Mouse (Mus musculus) layer of hippocampus, postnatal 10 days (tissue): ENCODE measurements around the gene Olfr1160. TPM values are rescaled to one million over a fixed set of nuclear protein-coding genes. Genes with fewer than 3 reads are reported as not detected.
"Not testable (repeated sequence)": the region's sequence is repeated elsewhere in the genome, so short reads cannot be mapped to it uniquely, and the experiment has no call there.

Experiments used
- DNase-seq, 2 experiments: peaks; one replicate each; pipeline ENCODE4 v3.0.0; 2021; ENCODE audit warnings: low spot score in 2 of 2
- long read RNA-seq: library from polyadenylated mRNA; stranded (forward); transcript quantifications from one replicate; pipeline ENCODE4 v2.0.0, GENCODE M21; 2023
- total RNA-seq, 2 experiments: library from RNA; stranded (reverse); gene quantifications; 2 replicates each; pipeline ENCODE4 v1.2.3; 2021

Olfr1160 gene
- not detected for total RNA-seq
- long read RNA-seq, result 0 reads

DNA sequence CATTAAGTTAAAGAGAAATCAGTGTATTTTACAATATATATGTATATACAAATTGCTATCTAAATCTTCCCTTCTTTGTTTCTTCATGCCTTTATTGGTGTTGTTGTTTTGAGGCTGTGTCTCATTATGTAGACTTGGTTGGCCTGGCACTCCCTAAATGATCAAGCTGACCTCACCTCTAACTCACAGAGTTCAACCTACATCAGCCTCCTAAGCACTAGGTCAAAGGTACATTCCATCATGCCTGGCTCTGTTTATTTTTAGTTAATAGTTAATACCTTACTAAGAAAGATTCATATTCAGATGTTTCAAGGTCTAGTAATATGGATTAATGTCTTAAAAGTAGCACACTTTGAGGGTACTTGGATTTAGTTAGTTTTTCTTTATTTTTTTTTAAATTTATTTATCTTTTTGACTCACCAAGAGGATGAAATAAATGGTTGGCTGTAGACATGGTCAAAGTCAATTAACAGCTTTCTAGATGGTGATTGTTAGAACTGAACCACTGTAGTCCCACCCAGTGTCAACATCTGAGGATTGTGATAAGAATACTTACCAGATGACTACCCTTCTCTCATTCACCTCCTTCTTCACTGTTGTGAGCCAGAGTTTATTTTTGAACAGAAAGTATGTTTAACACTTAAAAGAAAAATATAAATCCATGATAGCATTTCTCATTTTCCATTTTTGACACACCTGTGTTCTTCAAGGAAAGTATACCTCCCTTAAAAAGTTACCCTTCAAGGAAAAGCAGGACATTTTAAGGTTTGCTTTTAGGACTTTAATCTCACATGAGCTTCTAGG is at the start of gene Olfr1160:
Gene Olfr1160 (minus strand): TSS at position 754 of the 804 bp plus-strand sequence.
- DNase-seq, result no peak

DNA sequence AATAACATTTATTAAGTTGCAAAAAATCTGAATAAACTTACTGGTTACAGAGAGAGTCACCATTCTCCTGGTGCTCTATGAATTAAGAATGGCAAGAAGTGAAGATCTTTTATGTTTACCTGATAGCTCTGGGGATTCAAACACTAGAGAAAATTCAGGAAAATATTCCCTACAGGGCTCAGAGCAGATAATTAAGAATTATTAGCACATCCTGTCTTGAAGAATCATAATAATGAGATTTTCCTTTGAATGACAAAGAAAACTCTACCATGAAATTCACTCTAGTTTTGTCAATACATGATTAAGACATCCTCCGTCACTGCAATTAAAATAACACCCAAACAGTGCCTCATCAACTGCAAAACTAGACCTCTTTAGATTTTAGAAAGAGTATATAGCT is 43.0 kb upstream of the Olfr1160 start, which contains the start of gene Olfr1162:
Gene Olfr1162 (minus strand): TSS at position 101 of the 400 bp plus-strand sequence.
- no peak for DNase-seq

DNA sequence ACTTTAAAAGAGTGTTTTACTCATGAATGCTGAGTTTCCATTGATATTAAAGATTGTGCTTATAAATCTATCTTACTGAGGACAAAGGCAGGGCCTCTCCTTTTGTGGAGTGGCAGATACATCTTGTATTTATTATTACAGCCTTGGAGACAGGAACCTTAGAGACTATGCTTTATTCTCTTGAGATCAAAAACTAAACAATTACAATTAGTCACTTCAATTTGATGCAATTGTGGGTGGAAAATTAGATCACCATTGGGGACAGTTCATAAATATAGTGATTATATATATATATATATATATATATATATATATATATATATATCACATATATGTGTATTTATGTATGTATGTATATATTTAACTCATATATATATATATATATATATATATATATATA is 29.5 kb upstream of the Olfr1160 start, which contains the start of gene Olfr73:
Gene Olfr73 (minus strand): TSS at position 101 of the 400 bp plus-strand sequence.
- DNase-seq, result no peak

DNA sequence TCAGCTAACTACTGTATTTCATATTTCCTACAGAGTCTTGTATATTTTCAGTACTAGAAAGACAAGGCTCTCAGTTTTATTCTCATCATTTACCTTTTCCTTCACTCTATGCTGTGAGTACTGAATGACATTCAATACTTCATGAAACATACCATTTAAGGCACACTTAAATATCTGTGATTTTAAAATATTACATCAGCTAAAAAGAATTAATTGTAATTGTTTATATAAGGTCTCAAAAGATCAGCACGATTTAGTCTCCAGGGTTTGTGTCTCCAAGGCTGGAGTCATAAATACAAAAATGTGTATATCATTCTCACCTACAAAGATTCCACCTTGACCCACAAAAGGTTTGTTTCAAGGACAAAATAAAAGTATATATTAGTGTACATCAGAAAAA is 14.4 kb upstream of the Olfr1160 start, which contains the start of gene Olfr1161:
Gene Olfr1161 (plus strand): TSS at position 301 of the 400 bp plus-strand sequence.
- not testable (repeated sequence) for DNase-seq

DNA sequence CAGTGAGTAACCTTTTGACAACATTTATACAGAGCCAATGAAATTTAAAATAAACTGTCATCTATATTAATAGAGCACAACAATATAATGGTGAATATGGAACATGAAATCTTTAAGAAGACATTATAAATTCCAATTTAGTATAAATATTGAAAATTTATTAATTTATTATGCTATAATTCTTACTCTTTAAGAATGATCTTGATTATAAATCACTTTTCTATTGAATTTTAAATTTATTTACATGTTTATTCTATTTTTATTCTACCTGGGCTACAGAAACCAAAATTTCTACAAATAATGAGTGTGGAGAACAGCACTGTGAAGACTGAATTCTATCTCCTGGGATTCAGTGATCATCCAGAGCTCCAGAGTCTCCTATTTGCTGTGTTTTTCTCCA is 18.3 kb downstream of the Olfr1160 start, which contains the start of gene Olfr1158:
Gene Olfr1158 (plus strand): TSS at position 301 of the 400 bp plus-strand sequence.
- no peak for DNase-seq

DNA sequence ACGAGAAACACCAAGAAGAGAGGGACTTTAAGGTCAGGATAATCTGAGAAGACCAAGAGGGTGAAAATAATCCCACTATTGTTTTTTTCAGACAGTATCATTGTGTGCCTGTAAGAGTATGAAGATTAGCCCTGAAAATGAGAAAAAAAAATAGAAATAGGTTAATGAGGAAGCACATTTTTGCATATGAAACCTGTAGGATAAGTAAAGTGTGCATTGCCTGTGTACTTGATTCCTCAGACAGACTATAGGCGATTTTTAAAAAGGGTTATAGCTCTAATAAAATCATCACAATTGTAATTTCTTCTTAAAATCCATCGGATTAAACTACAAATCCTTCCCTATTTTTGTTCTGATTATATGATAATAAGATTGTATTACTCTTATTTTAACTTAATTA is 33.5 kb downstream of the Olfr1160 start, which contains the start of gene Olfr74:
Gene Olfr74 (minus strand): TSS at position 101 of the 400 bp plus-strand sequence.
- DNase-seq, result no peak

DNA sequence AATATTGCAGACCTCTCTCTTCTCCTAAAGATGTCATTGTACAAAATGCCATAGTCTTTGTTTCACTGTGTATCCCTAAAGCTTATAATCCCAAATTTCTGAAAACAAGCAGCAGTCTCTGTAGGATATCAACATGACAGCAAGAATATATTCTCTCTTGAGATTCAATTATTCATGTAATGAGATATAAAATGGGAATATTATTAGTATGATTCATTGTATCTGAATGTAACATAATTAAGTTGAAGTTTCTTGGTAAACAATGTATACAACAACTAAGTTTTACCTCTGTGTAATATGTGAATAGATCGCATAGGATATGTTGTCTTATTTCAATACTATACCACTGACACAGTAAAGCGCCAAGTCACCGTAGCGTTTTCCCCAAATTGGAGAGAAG is 39.9 kb downstream of the Olfr1160 start, which contains the start of gene Olfr1157:
Gene Olfr1157 (minus strand): TSS at position 101 of the 400 bp plus-strand sequence.
- no peak for DNase-seq

DNA sequence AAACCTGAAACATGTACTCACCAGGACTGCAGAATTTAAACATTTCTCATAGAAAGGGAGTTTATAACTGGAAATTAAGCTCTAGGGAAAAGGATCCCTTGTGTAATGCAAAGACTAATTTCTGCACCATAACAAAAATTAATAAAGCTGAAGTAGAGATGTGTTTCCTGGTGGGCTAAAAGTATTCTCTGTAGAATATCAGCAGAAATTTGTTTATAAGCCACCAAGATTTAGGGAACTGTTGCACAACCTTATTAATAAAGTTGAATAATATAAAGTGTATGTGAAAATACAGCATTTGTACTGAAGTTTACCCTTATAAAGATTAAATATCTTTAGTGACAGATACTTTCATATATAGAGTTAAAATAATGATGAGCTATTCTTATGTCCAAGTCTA is 55.1 kb downstream of the Olfr1160 start, which contains the start of gene Olfr1156:
Gene Olfr1156 (minus strand): TSS at position 101 of the 400 bp plus-strand sequence.
- DNase-seq, result no peak

Other genes starting within 250 kb of the Olfr1160 start
- not detected for gene Olfr152, start 228.8 kb downstream of the Olfr1160 start, total RNA-seq
- not detected for gene Olfr1143, start 207.7 kb downstream of the Olfr1160 start, total RNA-seq
- gene Olfr1145, start 198.4 kb downstream of the Olfr1160 start, total RNA-seq, result not detected
- gene Olfr1148, start 177.7 kb downstream of the Olfr1160 start, total RNA-seq, result not detected
- gene Olfr1150-ps1, start 164.3 kb downstream of the Olfr1160 start, total RNA-seq, result not detected
- gene Olfr1151, start 152.4 kb downstream of the Olfr1160 start, total RNA-seq, result not detected
- gene Olfr1152, start 141.8 kb downstream of the Olfr1160 start, total RNA-seq, result under 1 TPM in 1 of 2 experiments, not detected in 1; 0.04 TPM
- not detected for gene Olfr1153, start 113.3 kb downstream of the Olfr1160 start, total RNA-seq
- not detected for gene Olfr1154, start 103.1 kb downstream of the Olfr1160 start, total RNA-seq
- not detected for gene Olfr1155, start 63.1 kb downstream of the Olfr1160 start, total RNA-seq
- not detected for gene Olfr1156, start 55.2 kb downstream of the Olfr1160 start, total RNA-seq
- gene Olfr1157, start 40.0 kb downstream of the Olfr1160 start, total RNA-seq, result not detected
- not detected for gene Olfr74, start 33.6 kb downstream of the Olfr1160 start, total RNA-seq
- not detected for gene Olfr1158, start 18.2 kb downstream of the Olfr1160 start, total RNA-seq
- gene Olfr1161, start 14.5 kb upstream of the Olfr1160 start, total RNA-seq, result not detected
- not detected for gene Olfr73, start 29.4 kb upstream of the Olfr1160 start, total RNA-seq
- not detected for gene Olfr1162, start 42.9 kb upstream of the Olfr1160 start, total RNA-seq
- gene Olfr1163, start 63.6 kb upstream of the Olfr1160 start, total RNA-seq, result not detected
- not detected for gene Olfr1164, start 85.7 kb upstream of the Olfr1160 start, total RNA-seq
- not detected for gene Olfr1166, start 120.0 kb upstream of the Olfr1160 start, total RNA-seq
- not detected for gene Olfr1167, start 146.9 kb upstream of the Olfr1160 start, total RNA-seq
- gene Olfr1168, start 173.6 kb upstream of the Olfr1160 start, total RNA-seq, result not detected
- gene Olfr1170, start 220.1 kb upstream of the Olfr1160 start, total RNA-seq, result not detected